Mouse (Mus musculus) B cell, adult 2 months (primary cell): Measurements from ENCODE around the gene Pfn3.

Experiments used
- DNase-seq, 2 experiments: peaks; one replicate each; pipeline ENCODE4 v3.0.0; 2022

The Pfn3 gene

GRCm38 (mm10) chr13:55391626-55392029 lies 23.4 kb downstream of the Pfn3 start:
- DNase-seq: no peak

- DNase-seq: no peak
Observed at GRCm38 (mm10) chr13:55390644-55391043, 24.4 kb downstream of the Pfn3 start.

DNA sequence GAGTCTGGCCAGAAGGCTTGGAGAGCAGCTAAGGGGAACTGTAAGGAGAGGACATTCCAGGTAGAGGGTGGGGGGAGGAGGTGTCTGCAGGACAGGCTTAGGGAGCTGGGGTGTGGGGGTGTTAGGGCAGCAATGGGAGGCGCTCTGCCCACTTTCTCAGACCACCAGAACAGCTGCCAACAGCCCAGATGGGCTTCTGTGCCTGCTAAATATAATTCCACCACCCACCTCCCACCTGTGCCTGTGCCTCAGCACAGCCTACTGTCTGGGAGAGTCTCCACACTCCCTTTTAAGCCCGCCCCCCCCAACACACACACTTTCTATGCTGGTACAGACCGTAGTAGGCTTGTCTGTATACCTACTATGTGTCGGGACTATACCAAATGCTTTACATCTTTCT lies 33.2 kb downstream of the Pfn3 start:
- no peak for DNase-seq

GRCm38 (mm10) chr13:55378907-55379580 lies 36.0 kb downstream of the Pfn3 start:
- DNase-seq: no peak

DNA sequence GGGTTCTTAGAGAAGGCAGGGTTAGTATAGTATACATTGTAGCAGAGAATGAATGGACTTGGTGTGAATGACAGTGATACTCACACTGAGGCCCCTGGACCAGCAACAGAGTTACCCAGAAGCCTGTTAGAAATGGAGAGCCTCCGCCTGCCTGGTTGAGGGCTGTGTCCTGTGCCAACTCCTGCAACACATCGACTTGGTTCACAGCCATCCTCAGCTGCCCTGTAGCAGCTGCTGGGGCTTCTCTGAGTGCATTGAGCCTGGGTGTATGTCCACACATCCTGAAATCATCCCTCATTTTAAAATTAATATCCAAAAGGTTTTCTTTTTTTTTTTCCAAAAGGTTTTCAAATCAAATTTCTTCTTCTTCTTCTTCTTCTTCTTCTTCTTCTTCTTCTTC lies 39.2 kb downstream of the Pfn3 start:
- DNase-seq: no peak

DNA sequence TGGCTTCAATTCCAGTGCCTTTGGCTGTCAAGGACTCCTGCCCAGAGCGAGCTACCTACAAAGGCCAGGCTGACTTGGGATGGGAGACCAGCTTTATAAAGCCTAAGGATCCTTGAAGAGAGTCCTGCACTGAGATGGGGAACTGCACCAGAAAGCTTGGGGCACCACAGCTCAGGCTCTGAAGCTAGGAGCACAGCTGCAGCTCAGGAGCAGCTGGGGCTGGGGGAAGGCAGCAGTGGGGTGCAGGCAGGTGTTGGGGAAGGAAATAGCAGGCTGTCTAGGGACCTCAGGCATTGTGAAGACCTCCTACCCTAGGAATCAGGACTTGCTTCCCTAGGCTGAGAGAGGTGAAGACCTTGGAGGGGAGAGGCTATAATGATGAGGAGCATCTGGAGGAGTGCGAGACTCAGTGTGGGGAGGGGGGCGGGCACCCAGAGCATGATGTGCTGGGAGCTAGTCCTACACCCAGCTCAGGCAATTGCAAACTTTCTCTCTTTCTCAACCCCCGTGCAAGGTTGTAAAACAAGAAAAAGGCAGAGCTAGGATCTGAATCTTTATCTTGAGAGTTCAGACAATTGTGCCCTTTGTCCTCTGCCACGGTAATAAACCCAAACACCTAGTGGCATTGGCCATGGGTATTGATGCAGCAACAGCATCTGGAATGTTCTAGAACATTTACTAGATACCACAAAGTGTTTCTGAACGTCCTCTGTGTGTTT lies 40.7 kb downstream of the Pfn3 start:
- no peak for DNase-seq

DNA sequence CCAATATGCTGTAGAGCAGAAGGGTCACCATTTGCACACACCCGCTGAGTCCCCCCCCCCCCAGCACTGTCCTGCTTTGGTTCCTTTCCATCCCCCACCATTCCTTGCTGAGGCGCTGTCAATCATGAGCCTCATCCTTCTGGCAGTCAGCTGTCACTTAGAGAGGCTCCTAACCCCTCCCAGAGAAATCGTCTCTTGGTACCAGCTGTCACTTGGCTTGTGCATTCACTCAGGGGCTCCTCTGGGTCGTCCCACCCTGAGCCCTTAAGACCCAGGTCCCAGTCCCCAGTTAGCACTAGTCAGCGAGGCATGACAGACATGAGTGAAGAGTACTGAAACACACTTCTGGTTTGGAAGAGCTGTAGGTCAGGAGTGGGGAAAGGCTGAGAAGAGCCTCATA lies 43.3 kb downstream of the Pfn3 start:
- DNase-seq: no peak

GRCm38 (mm10) chr13:55371007-55371681 lies 43.9 kb downstream of the Pfn3 start:
- DNase-seq: no peak

DNA sequence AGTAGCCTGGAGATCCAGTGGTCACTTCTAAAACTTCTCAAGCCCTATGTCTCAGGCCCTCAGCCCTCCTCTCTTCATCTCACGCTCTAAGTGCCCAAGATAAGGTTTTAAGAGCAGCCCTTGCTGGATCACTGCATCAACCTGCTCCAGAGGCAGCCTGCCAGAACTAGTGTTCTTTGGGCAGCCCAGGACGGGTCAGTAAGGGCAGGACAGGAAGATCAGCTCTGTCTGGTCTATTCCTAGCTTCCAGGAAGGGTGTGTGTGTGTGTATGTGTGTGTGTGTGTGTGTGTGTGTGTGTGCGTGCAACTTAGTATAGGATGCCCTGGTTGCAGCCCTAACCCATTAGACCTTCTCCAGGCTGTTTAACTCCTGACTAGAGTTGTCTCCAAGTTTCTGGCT lies 44.8 kb downstream of the Pfn3 start:
- DNase-seq: no peak

DNA sequence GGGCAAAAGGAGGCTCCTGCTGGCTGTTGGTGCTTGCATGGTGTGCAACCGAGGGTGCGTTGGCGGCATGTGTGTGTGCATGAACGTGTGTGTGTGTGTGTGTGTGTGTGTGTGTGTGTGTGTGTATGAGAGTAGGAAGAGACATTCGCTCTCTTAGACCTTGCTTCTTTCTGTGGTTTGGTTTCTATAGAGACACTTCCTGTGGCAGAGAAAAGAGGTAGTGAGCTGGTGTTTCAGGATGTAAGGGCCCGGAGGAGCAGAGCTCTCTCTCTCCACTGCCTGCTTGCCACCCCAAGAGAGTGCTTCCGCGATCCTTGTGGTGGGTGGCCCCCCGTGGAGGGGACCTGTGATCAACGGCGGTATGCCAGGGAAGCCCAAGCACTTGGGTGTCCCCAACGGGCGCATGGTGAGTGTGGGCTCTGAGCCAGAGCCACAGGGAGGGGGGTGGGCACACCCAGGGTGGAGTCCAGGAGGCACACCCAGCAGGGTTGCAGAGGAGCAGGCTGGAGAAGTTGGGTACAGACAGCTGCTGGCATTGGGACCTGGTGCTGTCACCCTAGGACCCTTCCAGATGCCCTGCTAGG lies 45.4 kb downstream of the Pfn3 start, which contains the start of gene Rgs14:
Gene Rgs14, plus strand, starts transcription at position 202 of the 584 bp plus-strand sequence.
- peak; percentile 77 to 78 for DNase-seq

GRCm38 (mm10) chr13:55368401-55368800 lies 46.6 kb downstream of the Pfn3 start:
- no peak for DNase-seq
